Mouse (Mus musculus) neural tube, embryonic 15.5 days (tissue): Measurements from ENCODE around the gene Sys1. TPM values are rescaled to one million over a fixed set of nuclear protein-coding genes. Genes with fewer than 3 reads are reported as not detected.

Source experiments
- ATAC-seq: fragments of 200-750 bp; cut with Nextera tagmentation; 2 replicates; pipeline ENCODE4 v1.8.0; 2017; ENCODE audit warnings: mild to moderate bottlenecking, moderate TSS enrichment, moderate library complexity; ENCODE audit not compliant: low FRiP score
- H3K27ac ChIP-seq: fragments of 300-500 bp; sonication (generic); replicated peaks from 2 replicates; pipeline ENCODE4 v1.5.1; 2015; ENCODE audit warnings: mild to moderate bottlenecking, inconsistent platforms
- H3K27me3 ChIP-seq: fragments of 300-500 bp; sonication (generic); replicated peaks from 2 replicates; pipeline ENCODE4 v1.6.1; 2015; ENCODE audit warnings: inconsistent platforms
- H3K36me3 ChIP-seq: fragments of 300-500 bp; sonication (generic); 2 replicates; pipeline ENCODE4 v1.6.1; 2015; ENCODE audit warnings: inconsistent platforms
- H3K4me1 ChIP-seq: fragments of 300-500 bp; sonication (generic); 2 replicates; pipeline ENCODE4 v1.6.1; 2015; ENCODE audit warnings: inconsistent platforms
- H3K4me2 ChIP-seq: fragments of 300-500 bp; sonication (generic); 2 replicates; pipeline ENCODE4 v1.6.1; 2015; ENCODE audit warnings: inconsistent platforms, mild to moderate bottlenecking, moderate library complexity
- H3K4me3 ChIP-seq: fragments of 300-500 bp; sonication (generic); replicated peaks from 2 replicates; pipeline ENCODE4 v1.5.1; 2015; ENCODE audit warnings: mild to moderate bottlenecking, inconsistent platforms
- H3K9ac ChIP-seq: fragments of 300-500 bp; sonication (generic); replicated peaks from 2 replicates; pipeline ENCODE4 v1.6.1; 2015; ENCODE audit warnings: mild to moderate bottlenecking, inconsistent platforms
- H3K9me3 ChIP-seq: fragments of 300-500 bp; sonication (generic); replicated peaks from 2 replicates; pipeline ENCODE4 v1.6.1; 2016; ENCODE audit warnings: inconsistent platforms
- WGBS: fragments of 180-500 bp; shearing (Covaris S2); methylation state at CpG from one replicate; pipeline ENCODE4 v1.1.7; 2015; ENCODE audit warnings: mixed read lengths; 5-methylcytosine and 5-hydroxymethylcytosine counted together
- polyA plus RNA-seq: library from polyadenylated mRNA; unstranded; fragments of >200 nt; fragmentation: Nextera tagmentation; extraction: Ambion mirVana; gene quantifications from 2 replicates; pipeline ENCODE4 v1.2.1, GENCODE M21; 2015

The Sys1 gene
- polyA plus RNA-seq, 1 experiment from 2014 or later = 92.7 TPM

DNA sequence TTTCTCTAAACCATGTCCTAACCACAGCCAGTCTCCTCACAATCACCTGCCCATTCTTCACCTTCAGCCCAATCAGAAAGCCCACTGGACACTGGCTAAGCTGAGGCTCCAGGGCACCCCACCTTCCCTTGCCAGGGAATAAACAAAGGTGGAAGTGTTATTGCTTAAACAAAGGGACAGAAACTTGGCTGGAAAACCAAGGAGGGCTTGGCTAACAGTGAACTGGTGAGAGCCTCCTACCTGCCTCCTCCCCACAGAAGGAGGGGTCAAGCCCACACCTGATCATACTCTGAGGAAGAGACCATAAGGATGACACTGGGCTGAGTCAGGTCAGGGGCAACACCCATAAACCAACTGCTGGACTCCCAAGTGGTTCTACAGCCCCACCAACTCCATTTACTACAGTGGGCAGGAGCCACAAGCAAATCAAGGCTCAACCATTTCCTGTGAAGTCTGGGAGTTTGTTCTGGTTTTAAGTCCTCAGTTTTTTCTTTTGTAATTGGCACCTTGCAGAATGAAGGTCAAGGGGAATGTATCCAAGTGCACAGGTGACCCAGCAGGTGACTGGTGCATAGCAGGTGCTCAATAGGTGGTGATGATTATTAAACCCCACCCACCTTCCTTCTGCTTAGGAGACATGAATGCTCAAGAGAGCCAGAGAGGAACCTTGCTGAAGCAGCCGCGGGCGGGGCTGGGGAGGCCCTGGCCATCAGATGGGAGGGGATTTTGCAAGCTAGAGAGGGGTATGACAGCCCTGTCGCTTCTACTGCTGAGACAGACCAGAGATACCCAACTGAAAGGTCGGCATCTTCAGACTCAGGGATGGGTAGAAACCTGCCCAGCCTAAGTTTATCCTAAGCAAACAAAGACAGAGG is 21.3 kb upstream of the Sys1 start:
- Histone ChIP-seq H3K4me3 (no peak overlapping the region), H3K4me1 (peaks cover 2% of the 10 kb centered on the region; the same call in 1 of the 2 replicates), H3K4me2 (no peak overlapping the region), H3K9me3 (no peaks in the 10 kb centered on the region), H3K27ac (no peak overlapping the region), H3K36me3 (no peaks in the 10 kb centered on the region), H3K27me3 (no peaks in the 10 kb centered on the region), H3K9ac (no peak overlapping the region)
- 57% methylated on average over 5 of the region's 5 CpGs for WGBS
- ATAC-seq = no peak

- Histone ChIP-seq H3K9ac (no peak overlapping the region), H3K4me1 (peaks cover 6% of the 10 kb centered on the region; the same call in 1 of the 2 replicates), H3K4me2 (no peak overlapping the region), H3K36me3 (no peaks in the 10 kb centered on the region), H3K4me3 (no peak overlapping the region), H3K27me3 (peaks cover 6% of the 10 kb centered on the region), H3K27ac (no peak overlapping the region; the same call in 1 of the 2 replicates), H3K9me3 (no peaks in the 10 kb centered on the region)
- ATAC-seq = no peak
- 34% methylated on average over 8 of the region's 8 CpGs for WGBS
These were observed 20.4 kb upstream of the Sys1 start for GRCm38 (mm10) chr2:164436215-164436913.

DNA sequence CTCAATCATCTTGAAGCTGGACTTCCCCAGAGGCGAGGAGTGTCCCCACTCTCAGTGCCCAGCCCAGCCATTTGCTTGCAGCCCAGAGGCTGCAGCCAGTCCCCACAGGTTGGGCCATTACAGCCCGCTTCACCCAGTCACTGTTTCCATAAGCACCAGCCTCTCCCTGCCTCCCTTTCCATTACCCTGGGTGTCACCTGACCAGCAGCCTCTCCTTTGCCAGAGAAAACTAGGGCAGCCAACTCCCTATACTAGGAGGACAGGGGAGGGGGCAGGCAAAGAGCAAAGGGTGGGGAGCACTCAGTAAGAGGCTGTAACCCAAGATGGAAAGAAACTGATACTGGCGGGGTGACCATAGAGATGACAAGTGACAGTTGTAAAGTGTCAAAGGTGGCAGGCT is 19.8 kb upstream of the Sys1 start:
- no peaks in the 10 kb centered on the region for H3K9me3 ChIP-seq
- H3K27me3 ChIP-seq = peaks cover 12% of the 10 kb centered on the region
- no peak overlapping the region for H3K4me2 ChIP-seq
- H3K4me3 ChIP-seq = no peak overlapping the region
- peaks cover 9% of the 10 kb centered on the region for H3K4me1 ChIP-seq
- 67% methylated on average over 3 of the region's 3 CpGs for WGBS
- no peak overlapping the region; the same call in 1 of the 2 replicates for H3K27ac ChIP-seq
- no peaks in the 10 kb centered on the region for H3K36me3 ChIP-seq
- H3K9ac ChIP-seq = no peak overlapping the region
- ATAC-seq = no peak

DNA sequence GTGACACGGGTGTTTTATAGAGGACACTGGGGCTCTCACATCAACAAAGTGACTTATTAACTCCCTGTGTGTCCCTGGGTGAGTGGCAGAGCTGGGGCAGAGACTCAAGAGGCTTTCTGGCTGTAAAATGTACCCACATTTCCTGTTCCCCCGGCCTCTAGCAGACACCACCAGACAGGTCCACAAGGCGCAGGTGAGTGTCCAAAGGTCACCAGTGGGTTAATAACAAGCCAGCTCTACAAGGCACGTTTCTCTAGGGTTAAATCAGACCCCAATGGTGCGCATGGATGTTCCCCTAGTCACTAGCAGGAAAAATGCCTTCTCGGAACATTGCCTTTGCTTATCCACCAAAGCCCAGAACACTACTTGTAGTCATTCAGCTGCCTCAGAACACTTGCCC is 19.1 kb upstream of the Sys1 start:
- Histone ChIP-seq H3K27ac (no peak overlapping the region), H3K9me3 (no peaks in the 10 kb centered on the region), H3K9ac (no peak overlapping the region), H3K4me2 (no peak overlapping the region), H3K4me3 (no peak overlapping the region), H3K4me1 (peaks cover 17% of the 10 kb centered on the region), H3K27me3 (peaks cover 18% of the 10 kb centered on the region), H3K36me3 (no peaks in the 10 kb centered on the region)
- ATAC-seq = no peak
- WGBS = 76% methylated on average over 6 of the region's 6 CpGs

- Histone ChIP-seq H3K4me3 (no peak overlapping the region), H3K27ac (no peak overlapping the region), H3K9me3 (no peaks in the 10 kb centered on the region), H3K36me3 (no peaks in the 10 kb centered on the region), H3K4me1 (peaks cover 22% of the 10 kb centered on the region), H3K9ac (no peak overlapping the region), H3K4me2 (no peak overlapping the region), H3K27me3 (peaks cover 19% of the 10 kb centered on the region)
- ATAC-seq = no peak
- 62% methylated on average over 8 of the region's 8 CpGs for WGBS
These were observed 18.5 kb upstream of the Sys1 start for GRCm38 (mm10) chr2:164438257-164438656.

- H3K9me3 ChIP-seq = no peaks in the 10 kb centered on the region
- no peak for ATAC-seq
- H3K27ac ChIP-seq = no peak overlapping the region
- no peak overlapping the region for H3K4me2 ChIP-seq
- peaks cover 26% of the 10 kb centered on the region for H3K4me1 ChIP-seq
- WGBS = 64% methylated on average over 3 of the region's 3 CpGs
- peaks cover 19% of the 10 kb centered on the region for H3K27me3 ChIP-seq
- H3K36me3 ChIP-seq = no peaks in the 10 kb centered on the region
- H3K4me3 ChIP-seq = no peak overlapping the region
- H3K9ac ChIP-seq = no peak overlapping the region
These were observed 17.8 kb upstream of the Sys1 start for GRCm38 (mm10) chr2:164439001-164439421.

GRCm38 (mm10) chr2:164440314-164440713 is 16.4 kb upstream of the Sys1 start:
- Histone ChIP-seq H3K4me2 (no peak overlapping the region), H3K36me3 (no peaks in the 10 kb centered on the region), H3K9ac (no peak overlapping the region), H3K27me3 (peaks cover 21% of the 10 kb centered on the region), H3K4me3 (no peak overlapping the region), H3K27ac (no peak overlapping the region), H3K4me1 (peaks cover 26% of the 10 kb centered on the region), H3K9me3 (no peaks in the 10 kb centered on the region)
- no peak for ATAC-seq
- 84% methylated on average over 5 of the region's 5 CpGs for WGBS

GRCm38 (mm10) chr2:164441155-164441554 is 15.6 kb upstream of the Sys1 start:
- Histone ChIP-seq H3K27ac (no peak overlapping the region), H3K4me1 (peaks cover 26% of the 10 kb centered on the region), H3K9me3 (no peaks in the 10 kb centered on the region), H3K4me2 (peak overlapping the region; percentile 98), H3K36me3 (no peaks in the 10 kb centered on the region), H3K4me3 (no peak overlapping the region), H3K9ac (no peak overlapping the region), H3K27me3 (peaks cover 21% of the 10 kb centered on the region)
- 36% methylated on average over 8 of the region's 8 CpGs for WGBS
- no peak for ATAC-seq

- Histone ChIP-seq H3K4me3 (peak overlapping the region; percentile 53), H3K4me1 (peaks cover 26% of the 10 kb centered on the region), H3K36me3 (no peaks in the 10 kb centered on the region), H3K27ac (no peak overlapping the region), H3K4me2 (peak overlapping the region; percentile 98), H3K9ac (no peak overlapping the region), H3K9me3 (no peaks in the 10 kb centered on the region), H3K27me3 (peaks cover 21% of the 10 kb centered on the region)
- 20% methylated on average over 7 of the region's 7 CpGs for WGBS
- ATAC-seq = no peak
These were observed 15.0 kb upstream of the Sys1 start for GRCm38 (mm10) chr2:164441731-164442130.

- Histone ChIP-seq H3K27ac (peak overlapping the region; percentile 60; the same call in 1 of the 2 replicates), H3K27me3 (peaks cover 21% of the 10 kb centered on the region), H3K4me2 (peak overlapping the region; percentile 98), H3K9ac (peak overlapping the region; percentile 61), H3K4me1 (peaks cover 26% of the 10 kb centered on the region), H3K4me3 (peak overlapping the region; percentile 53), H3K9me3 (no peaks in the 10 kb centered on the region), H3K36me3 (no peaks in the 10 kb centered on the region)
- peak; percentile 28 for ATAC-seq
- 3% methylated on average over 29 of the region's 29 CpGs for WGBS
These were observed 14.3 kb upstream of the Sys1 start for GRCm38 (mm10) chr2:164442315-164443050.

GRCm38 (mm10) chr2:164443051-164443437 is 13.7 kb upstream of the Sys1 start:
- H3K9ac ChIP-seq = peak overlapping the region; percentile 61
- under 1% methylated on average over 26 of the region's 26 CpGs for WGBS
- no peaks in the 10 kb centered on the region for H3K9me3 ChIP-seq
- peak overlapping the region; percentile 98 for H3K4me2 ChIP-seq
- H3K27ac ChIP-seq = peak overlapping the region; percentile 60; the same call in 1 of the 2 replicates
- peak overlapping the region; percentile 53 for H3K4me3 ChIP-seq
- no peaks in the 10 kb centered on the region for H3K36me3 ChIP-seq
- ATAC-seq = peak; percentile 87
- H3K27me3 ChIP-seq = peaks cover 21% of the 10 kb centered on the region
- peaks cover 26% of the 10 kb centered on the region for H3K4me1 ChIP-seq
